Mouse (Mus musculus): ENCODE measurements around the gene St8sia1.

DNA sequence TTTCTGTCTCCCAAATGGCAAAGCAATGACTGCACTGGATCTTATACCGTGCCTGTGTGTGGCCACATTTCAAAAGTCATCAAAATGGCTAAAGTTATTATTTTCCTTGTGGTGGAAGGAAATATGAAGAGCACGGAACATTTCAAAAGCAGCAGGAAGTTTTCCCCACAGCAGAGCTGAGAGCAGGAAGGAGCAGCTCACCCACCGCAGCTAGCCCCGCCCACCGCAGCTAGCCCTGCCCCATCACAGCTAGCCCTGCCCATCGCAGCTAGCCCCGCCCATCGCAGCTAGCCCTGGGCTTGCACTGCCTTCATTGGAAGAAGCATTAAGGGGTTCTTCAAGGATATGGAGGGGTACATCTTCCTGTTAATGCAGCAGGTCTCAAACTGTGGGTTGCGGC lies 80.1 kb downstream of the St8sia1 start:
- TF ChIP-seq TAL1 (IDR thresholded peaks at IDR 0.05; ENCODE audit: low read length) (no peak), GATA1 (IDR thresholded peaks at IDR 0.05; ENCODE audit: low read length) (no peak)
